Mouse (Mus musculus): Measurements from ENCODE around the gene Lage3.

DNA sequence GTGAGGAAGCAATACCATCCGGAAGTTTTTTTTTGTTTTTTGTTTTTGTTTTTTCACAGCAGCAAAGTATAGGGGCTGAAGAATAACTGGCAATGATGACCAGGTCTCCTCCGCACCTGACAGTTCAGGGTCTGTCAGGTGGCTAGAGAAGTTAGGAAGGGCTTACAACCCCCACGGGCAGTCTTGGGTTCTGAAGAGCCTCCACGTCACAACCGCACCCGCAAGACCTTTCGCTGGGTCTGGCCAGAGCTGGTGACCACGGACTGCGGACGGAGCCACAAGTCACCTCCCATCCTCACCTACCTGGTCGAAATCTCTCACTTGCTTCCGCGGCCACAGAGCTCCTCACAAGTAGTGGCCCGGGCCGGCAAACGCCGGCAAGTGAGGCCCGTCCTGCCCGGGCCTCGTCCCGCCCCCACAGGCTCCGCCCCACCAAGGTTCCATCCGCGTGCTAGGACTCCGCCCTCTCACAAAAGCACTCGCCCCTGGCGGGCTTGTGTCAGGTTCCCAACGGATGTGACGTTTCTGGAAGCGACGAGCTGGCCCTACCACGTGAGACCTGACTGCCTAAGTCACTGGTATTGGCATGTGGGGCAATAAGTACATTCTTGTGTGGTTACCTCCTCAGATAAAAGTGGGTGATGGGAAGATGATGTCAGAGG, 19.6 kb upstream of the Lage3 start, which contains the start of the genes Ubl4a and Slc10a3:
- peak; percentile 92 for TF ChIP-seq POLR2A (IDR thresholded peaks at IDR 0.05; ENCODE audit: low read depth, low read length)
- no peak for TF ChIP-seq CTCF (IDR thresholded peaks at IDR 0.05; ENCODE audit: borderline replicate concordance, insufficient read depth, low read length)
